Mouse (Mus musculus) CH12.LX (cell line): ENCODE data around the gene Kntc1. TPM values are rescaled to one million over a fixed set of nuclear protein-coding genes. Genes with fewer than 3 reads are reported as not detected.
"Not testable (repeated sequence)": the region's sequence is repeated elsewhere in the genome, so short reads cannot be mapped to it uniquely, and the experiment has no call there.

Experiments
- DNase-seq: peaks from one replicate; pipeline ENCODE4 v3.0.0-alpha.2; 2013; ENCODE audit errors: extremely low read depth
- H3K27ac ChIP-seq: 2 replicates; pipeline ENCODE4 v1.5.1; 2012; ENCODE audit warnings: low read depth, mild to moderate bottlenecking, control low read depth, moderate library complexity; ENCODE audit not compliant: insufficient read depth
- H3K27me3 ChIP-seq: replicated peaks from 2 replicates; pipeline ENCODE3; 2012; ENCODE audit warnings: inconsistent platforms
- H3K36me3 ChIP-seq, 2 experiments: replicated peaks in 1 of 2; 2 replicates each; pipeline versions ENCODE3 to v1.6.1; 2012; ENCODE audit warnings: inconsistent platforms in 1 of 2, low read length in 1 of 2, mild to moderate bottlenecking in 1 of 2, mixed read lengths in 1 of 2, moderate library complexity in 1 of 2; ENCODE audit not compliant: control insufficient read depth in 1 of 2, insufficient read depth in 1 of 2
- H3K4me1 ChIP-seq, 2 experiments: 2 replicates each; pipeline ENCODE4 v1.6.1; 2012; ENCODE audit warnings: inconsistent platforms in 1 of 2, moderate library complexity in 1 of 2; ENCODE audit not compliant: insufficient read depth in 2 of 2, control insufficient read depth in 1 of 2
- H3K4me2 ChIP-seq: 2 replicates; pipeline ENCODE4 v1.6.1; 2012; ENCODE audit warnings: low read depth, mild to moderate bottlenecking, control low read depth; ENCODE audit not compliant: poor library complexity, insufficient read depth, severe bottlenecking
- H3K4me3 ChIP-seq, 3 experiments: fragments of 150-350 bp in 1 of 3; sonication (generic) in 1 of 3; replicated peaks in 1 of 3; 2 replicates each; pipeline versions ENCODE3 to v1.5.1; 2011 to 2012; ENCODE audit warnings: low read depth in 2 of 3, low read length in 2 of 3, mild to moderate bottlenecking in 2 of 3, moderate library complexity in 2 of 3, control low read depth in 1 of 3, improper control_type of control experiment in 1 of 3, inconsistent platforms in 1 of 3, mixed read lengths in 1 of 3; ENCODE audit not compliant: poor library complexity in 1 of 3
- H3K79me2 ChIP-seq: replicated peaks from 2 replicates; pipeline ENCODE4 v1.6.1; 2012; ENCODE audit warnings: mild to moderate bottlenecking, moderate library complexity; ENCODE audit not compliant: control insufficient read depth, poor library complexity, insufficient read depth, severe bottlenecking; ENCODE audit errors: extremely low read depth
- H3K9ac ChIP-seq: 2 replicates; pipeline ENCODE4 v1.6.1; 2012; ENCODE audit warnings: low read depth, mild to moderate bottlenecking, control low read depth, moderate library complexity; ENCODE audit not compliant: insufficient read depth
- H3K9me3 ChIP-seq: replicated peaks from 2 replicates; pipeline ENCODE3; 2012; ENCODE audit warnings: low read length, inconsistent platforms, mixed read lengths
- CHD1 ChIP-seq: IDR thresholded peaks from 2 replicates; pipeline ENCODE4 v1.6.1; 2012; ENCODE audit warnings: low read depth, low read length, improper control_type of control experiment, inconsistent platforms
- ETS1 ChIP-seq: conservative IDR thresholded peaks from 2 replicates; pipeline ENCODE4 v1.6.1; 2012; ENCODE audit warnings: low read depth, mild to moderate bottlenecking, inconsistent platforms, low read length, improper control_type of control experiment, moderate library complexity
- IRF4 ChIP-seq: IDR thresholded peaks from 2 replicates; pipeline ENCODE4 v1.6.1; 2014; ENCODE audit warnings: low read depth, mild to moderate bottlenecking, inconsistent platforms, low read length, improper control_type of control experiment
- KAT2A ChIP-seq: IDR thresholded peaks from 2 replicates; pipeline ENCODE4 v1.6.1; 2012; ENCODE audit warnings: low read length, improper control_type of control experiment, inconsistent platforms; ENCODE audit not compliant: insufficient replicate concordance
- MAFK ChIP-seq: IDR thresholded peaks from 2 replicates; pipeline ENCODE4 v1.6.1; 2011; ENCODE audit warnings: low read length, improper control_type of control experiment; ENCODE audit not compliant: insufficient replicate concordance
- MAX ChIP-seq: IDR thresholded peaks from 2 replicates; pipeline ENCODE4 v1.6.1; 2011; ENCODE audit warnings: low read length, improper control_type of control experiment
- MAZ ChIP-seq: IDR thresholded peaks from 2 replicates; pipeline ENCODE4 v1.6.1; 2012; ENCODE audit warnings: low read depth, mild to moderate bottlenecking, inconsistent platforms, low read length, improper control_type of control experiment, moderate library complexity
- MEF2A ChIP-seq: IDR thresholded peaks from 2 replicates; pipeline ENCODE4 v1.6.1; 2014; ENCODE audit warnings: low read depth, mild to moderate bottlenecking, inconsistent platforms, low read length, improper control_type of control experiment, borderline replicate concordance
- MXI1 ChIP-seq: IDR thresholded peaks from 2 replicates; pipeline ENCODE4 v1.6.1; 2011; ENCODE audit warnings: mild to moderate bottlenecking, low read depth, low read length, improper control_type of control experiment
- MYC ChIP-seq: IDR thresholded peaks from 2 replicates; pipeline ENCODE4 v1.6.1; 2011; ENCODE audit warnings: low read depth, mild to moderate bottlenecking, improper control_type of control experiment, low read length
- NRF1 ChIP-seq: IDR thresholded peaks from 2 replicates; pipeline ENCODE4 v1.6.1; 2014; ENCODE audit warnings: low read depth, mild to moderate bottlenecking, inconsistent platforms, low read length, improper control_type of control experiment, moderate library complexity
- RCOR1 ChIP-seq: conservative IDR thresholded peaks from 2 replicates; pipeline ENCODE4 v1.6.1; 2012; ENCODE audit warnings: low read depth, mild to moderate bottlenecking, inconsistent platforms, low read length, improper control_type of control experiment
- USF1 ChIP-seq: IDR thresholded peaks from 2 replicates; pipeline ENCODE4 v1.6.1; 2014; ENCODE audit warnings: low read depth, mild to moderate bottlenecking, inconsistent platforms, low read length, improper control_type of control experiment
- ZKSCAN1 ChIP-seq: IDR thresholded peaks from 2 replicates; pipeline ENCODE4 v1.6.1; 2012; ENCODE audit warnings: low read depth, inconsistent platforms, low read length, improper control_type of control experiment, borderline replicate concordance
- ZMIZ1 ChIP-seq: IDR thresholded peaks from 2 replicates; pipeline ENCODE4 v1.6.1; 2012; ENCODE audit warnings: low read depth, mild to moderate bottlenecking, inconsistent platforms, low read length, improper control_type of control experiment
- ZNF384 ChIP-seq: IDR thresholded peaks from 2 replicates; pipeline ENCODE4 v1.6.1; 2012; ENCODE audit warnings: low read depth, low read length, improper control_type of control experiment, inconsistent platforms
- dilution Hi-C: fragments of 300-500 bp; cut with MboI; formaldehyde crosslinking; loops from 2 replicates; pipeline ENCODE4 v1.14.3; 2020; ENCODE audit warnings: low sequenced_read_pairs; ENCODE audit not compliant: extremely low pct_unique_long_range_greater_than_20kb, extremely low pct_ligation_motif_present
- in situ Hi-C: fragments of 300-500 bp; cut with MboI; formaldehyde crosslinking; loops from 3 replicates; pipeline ENCODE4 v1.14.3; 2019; ENCODE audit warnings: low sequenced_read_pairs, low pct_ligation_motif_present, low pct_unique_long_range_greater_than_20kb, mixed read lengths
- polyA plus RNA-seq: library from polyadenylated mRNA; unstranded; fragments of >175 nt; gene quantifications from 2 replicates; pipeline ENCODE4 v1.2.1, GENCODE M21; 2012; ENCODE audit warnings: low read depth; ENCODE audit not compliant: insufficient read length
- total RNA-seq, 2 experiments: library from RNA; depleted of rRNA; stranded (reverse); fragments of 300-350 nt in 1 of 2; fragments of >200 nt in 1 of 2; gene quantifications; 2 replicates each; pipeline ENCODE4 v1.2.3; 2012 to 2014

The Kntc1 gene
- total and polyA plus RNA-seq, 3 experiments, result 30.4 to 37.4 (median 30.5) TPM

DNA sequence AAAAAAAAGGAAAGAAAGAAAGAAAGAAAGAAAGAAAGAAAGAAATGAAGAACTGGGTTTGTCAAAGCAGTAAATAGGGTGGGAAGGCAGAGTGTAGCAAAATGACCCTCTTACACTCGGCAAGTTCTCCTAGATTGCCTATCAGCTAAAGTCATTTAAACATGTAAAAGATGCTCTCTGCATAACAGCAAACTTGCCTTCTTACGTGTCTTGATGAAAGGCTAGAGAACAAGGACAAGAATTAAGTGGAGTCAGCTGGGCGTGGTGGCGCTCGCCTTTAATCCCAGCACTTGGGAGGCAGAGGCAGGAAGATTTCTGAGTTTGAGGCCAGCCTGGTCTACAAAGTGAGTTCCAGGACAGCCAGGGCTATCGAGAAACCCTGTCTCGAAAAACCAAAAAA, 25.7 kb upstream of the Kntc1 start:
- TF ChIP-seq ZNF384, result peak; percentile 1; the same call in 1 of the 2 replicates
- dilution Hi-C loops, result not testable (repeated sequence)

DNA sequence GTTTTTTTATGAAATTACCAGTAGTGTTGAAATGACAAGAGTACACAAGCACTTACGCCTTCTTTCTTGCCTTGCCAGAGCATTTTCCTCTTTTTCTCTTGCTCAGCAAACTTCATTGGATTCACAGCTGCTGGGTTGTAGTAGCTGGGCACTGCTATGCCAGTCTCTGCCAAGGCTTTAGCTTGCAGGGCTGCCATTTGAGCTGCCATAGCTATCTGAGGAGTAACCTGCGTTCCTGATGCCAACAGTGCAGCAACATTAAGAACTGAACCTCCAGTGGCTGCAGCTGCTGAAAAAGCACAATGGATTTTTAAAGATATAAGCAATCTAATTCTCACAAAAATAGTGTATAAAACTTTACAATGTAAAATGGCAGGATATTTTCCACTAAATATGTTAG, 18.5 kb upstream of the Kntc1 start:
- peaks cover 54 to 86% of the 10 kb centered on the region in 2 experiments for H3K36me3 ChIP-seq
- in situ Hi-C loops, result no loop called here
- H3K9ac ChIP-seq, result no peak overlapping the region
- H3K27ac ChIP-seq, result no peak overlapping the region
- H3K79me2 ChIP-seq, result peaks cover 18% of the 10 kb centered on the region
- no peak for TF ChIP-seq MAX
- dilution Hi-C loops, result no loop called here
- no peaks in the 10 kb centered on the region for H3K9me3 ChIP-seq
- no peak overlapping the region for H3K4me3 ChIP-seq
- H3K27me3 ChIP-seq, result no peaks in the 10 kb centered on the region
- no peaks in the 10 kb centered on the region for H3K4me1 ChIP-seq
- DNase-seq, result no peak
- no peak overlapping the region for H3K4me2 ChIP-seq

More for the DNA sequence above, 25.7 kb upstream of the Kntc1 start:
- H3K79me2 ChIP-seq, result peaks cover 18% of the 10 kb centered on the region
- H3K27me3 ChIP-seq, in situ Hi-C loops, H3K9ac ChIP-seq, H3K9me3 ChIP-seq, H3K4me1 ChIP-seq, DNase-seq, H3K4me2 ChIP-seq, H3K27ac ChIP-seq, H3K4me3 ChIP-seq: not testable (repeated sequence)
- H3K36me3 ChIP-seq, result peaks cover 7 to 16% of the 10 kb centered on the region in 2 experiments

DNA sequence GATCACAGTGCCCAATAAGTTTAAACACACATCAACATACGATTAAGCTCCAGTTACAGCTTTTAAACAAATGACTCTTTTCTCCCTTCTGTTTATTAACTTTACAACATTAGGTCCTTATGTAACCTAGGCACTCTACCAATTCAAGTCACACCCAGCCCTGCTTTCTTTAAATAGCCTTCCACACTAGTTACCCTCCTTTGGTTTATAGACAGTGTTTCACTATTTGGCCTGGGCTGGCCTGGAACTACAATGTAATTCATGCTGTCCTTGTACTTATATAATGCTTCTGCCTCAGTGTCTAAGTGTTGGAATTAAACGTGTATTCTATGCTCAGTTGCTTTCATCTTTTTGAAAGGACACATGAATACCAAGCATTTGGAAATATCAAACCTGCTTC, 5.2 kb upstream of the Kntc1 start:
- Histone ChIP-seq H3K9me3 (no peaks in the 10 kb centered on the region), H3K36me3 (peaks cover 23 to 61% of the 10 kb centered on the region in 2 experiments), H3K4me1 (peaks cover 0 to 33% of the 10 kb centered on the region in 2 experiments; a peak in 2 of 4 replicates), H3K4me2 (no peak overlapping the region), H3K9ac (no peak overlapping the region; the same call in 1 of the 2 replicates), H3K79me2 (peaks cover 71% of the 10 kb centered on the region), H3K4me3 (no peak overlapping the region), H3K27me3 (no peaks in the 10 kb centered on the region), H3K27ac (no peak overlapping the region)
- TF ChIP-seq ETS1 (no peak), ZNF384 (no peak), MEF2A (no peak), MYC (no peak), RCOR1 (no peak), MXI1 (no peak), IRF4 (no peak), CHD1 (no peak), MAFK (no peak), USF1 (no peak), ZKSCAN1 (no peak), NRF1 (no peak), ZMIZ1 (no peak), KAT2A (no peak), MAZ (no peak)
- in situ Hi-C loops (no loop called here), dilution Hi-C loops (no loop called here)
- DNase-seq, result no peak
